Mouse (Mus musculus) hindbrain, embryonic 16.5 days (tissue): ENCODE data around the gene Pigm. TPM values are rescaled to one million over a fixed set of nuclear protein-coding genes. Genes with fewer than 3 reads are reported as not detected.

Experiments used
- ATAC-seq: fragments of 200-750 bp; cut with Nextera tagmentation; 2 replicates; pipeline ENCODE4 v1.8.0; 2017; ENCODE audit warnings: moderate TSS enrichment, moderate library complexity
- H3K27ac ChIP-seq: fragments of 300-500 bp; sonication (generic); 2 replicates; pipeline ENCODE4 v1.5.1; 2014; ENCODE audit warnings: low read depth, mild to moderate bottlenecking, control low read depth, low read length, moderate library complexity
- H3K27me3 ChIP-seq: fragments of 300-500 bp; sonication (generic); replicated peaks from 2 replicates; pipeline ENCODE4 v1.6.1; 2014; ENCODE audit warnings: low read length; ENCODE audit not compliant: control insufficient read depth, insufficient read depth
- H3K36me3 ChIP-seq: fragments of 300-500 bp; sonication (generic); 2 replicates; pipeline ENCODE4 v1.6.1; 2014; ENCODE audit warnings: mild to moderate bottlenecking, low read length, moderate library complexity, mixed read lengths; ENCODE audit not compliant: control insufficient read depth, insufficient read depth
- H3K4me1 ChIP-seq: fragments of 300-500 bp; sonication (generic); 2 replicates; pipeline ENCODE4 v1.6.1; 2014; ENCODE audit warnings: low read depth, low read length; ENCODE audit not compliant: control insufficient read depth, insufficient read depth
- H3K4me2 ChIP-seq: fragments of 300-500 bp; sonication (generic); 2 replicates; pipeline ENCODE4 v1.6.1; 2014; ENCODE audit warnings: mild to moderate bottlenecking, low read length, control low read depth, moderate library complexity
- H3K4me3 ChIP-seq: fragments of 300-500 bp; sonication (generic); 2 replicates; pipeline ENCODE4 v1.5.1; 2014; ENCODE audit warnings: mild to moderate bottlenecking, low read length, control low read depth, moderate library complexity
- H3K9ac ChIP-seq: fragments of 300-500 bp; sonication (generic); 2 replicates; pipeline ENCODE4 v1.6.1; 2014; ENCODE audit warnings: low read depth, mild to moderate bottlenecking, control low read depth, low read length, moderate library complexity
- H3K9me3 ChIP-seq: fragments of 300-500 bp; sonication (generic); 2 replicates; pipeline ENCODE4 v1.6.1; 2014; ENCODE audit warnings: mild to moderate bottlenecking, low read length, moderate library complexity; ENCODE audit not compliant: control insufficient read depth
- WGBS: fragments of 180-500 bp; shearing (Covaris S2); extraction: QIAGEN DNeasy Blood & Tissue Kit; methylation state at CpG from one replicate; pipeline ENCODE4 v1.1.7; 2014; 5-methylcytosine and 5-hydroxymethylcytosine counted together
- polyA plus RNA-seq: library from polyadenylated mRNA; unstranded; fragments of >200 nt; fragmentation: Nextera tagmentation; extraction: Ambion mirVana; gene quantifications from 2 replicates; pipeline ENCODE4 v1.2.1, GENCODE M21; 2015

The Pigm gene
- polyA plus RNA-seq, 1 experiment from 2014 or later, result 3.1 TPM

- Histone ChIP-seq H3K36me3 (no peaks in the 10 kb centered on the region), H3K4me2 (peak overlapping the region; percentile 29), H3K27me3 (no peaks in the 10 kb centered on the region), H3K4me3 (no peak overlapping the region), H3K4me1 (no peaks in the 10 kb centered on the region), H3K27ac (no peak overlapping the region), H3K9ac (no peak overlapping the region), H3K9me3 (no peaks in the 10 kb centered on the region)
- peak; percentile 51 for ATAC-seq
- 30% methylated on average over 23 of the region's 23 CpGs for WGBS
These were observed 7.5 kb upstream of the Pigm start for GRCm38 (mm10) chr1:172368768-172369418.

- ATAC-seq, result no peak
- 2% methylated on average over 62 of the region's 62 CpGs for WGBS
- peak overlapping the region; percentile 98 for H3K4me2 ChIP-seq
- no peaks in the 10 kb centered on the region for H3K27me3 ChIP-seq
- peak overlapping the region; percentile 4 for H3K27ac ChIP-seq
- peaks cover 2% of the 10 kb centered on the region; the same call in 1 of the 2 replicates for H3K36me3 ChIP-seq
- H3K9ac ChIP-seq, result peak overlapping the region; percentile 62
- H3K4me3 ChIP-seq, result peak overlapping the region; percentile 51
- H3K4me1 ChIP-seq, result peaks cover 23% of the 10 kb centered on the region
- H3K9me3 ChIP-seq, result no peaks in the 10 kb centered on the region
These were observed 562 bp downstream of the Pigm start for GRCm38 (mm10) chr1:172376758-172377458.

GRCm38 (mm10) chr1:172380066-172380465, 3.7 kb downstream of the Pigm start:
- Histone ChIP-seq H3K36me3 (peaks cover 2% of the 10 kb centered on the region; the same call in 1 of the 2 replicates), H3K4me1 (peaks cover 23% of the 10 kb centered on the region), H3K4me3 (no peak overlapping the region), H3K9me3 (no peaks in the 10 kb centered on the region), H3K27me3 (no peaks in the 10 kb centered on the region), H3K27ac (no peak overlapping the region), H3K4me2 (no peak overlapping the region), H3K9ac (no peak overlapping the region)
- 66% methylated on average over 10 of the region's 10 CpGs for WGBS
- no peak for ATAC-seq

GRCm38 (mm10) chr1:172382090-172382489, 5.7 kb downstream of the Pigm start:
- H3K36me3 ChIP-seq, result peaks cover 2% of the 10 kb centered on the region; the same call in 1 of the 2 replicates
- no peak overlapping the region for H3K9ac ChIP-seq
- H3K4me2 ChIP-seq, result no peak overlapping the region
- no peak for ATAC-seq
- H3K4me1 ChIP-seq, result peaks cover 19% of the 10 kb centered on the region
- H3K4me3 ChIP-seq, result no peak overlapping the region
- H3K9me3 ChIP-seq, result no peaks in the 10 kb centered on the region
- no peaks in the 10 kb centered on the region for H3K27me3 ChIP-seq
- 97% methylated on average over 1 of the region's 1 CpGs for WGBS
- no peak overlapping the region for H3K27ac ChIP-seq

GRCm38 (mm10) chr1:172387246-172387645, 10.9 kb downstream of the Pigm start:
- no peaks in the 10 kb centered on the region for H3K27me3 ChIP-seq
- no peaks in the 10 kb centered on the region for H3K9me3 ChIP-seq
- no peak overlapping the region for H3K9ac ChIP-seq
- H3K36me3 ChIP-seq, result no peaks in the 10 kb centered on the region
- no peak for ATAC-seq
- H3K4me1 ChIP-seq, result peaks cover 6% of the 10 kb centered on the region
- no peak overlapping the region for H3K4me2 ChIP-seq
- no peak overlapping the region for H3K4me3 ChIP-seq
- 65% methylated on average over 5 of the region's 5 CpGs for WGBS
- H3K27ac ChIP-seq, result no peak overlapping the region

- no peaks in the 10 kb centered on the region for H3K9me3 ChIP-seq
- peaks cover 8% of the 10 kb centered on the region for H3K4me1 ChIP-seq
- H3K36me3 ChIP-seq, result no peaks in the 10 kb centered on the region
- WGBS, result 63% methylated on average over 1 of the region's 1 CpGs
- no peak for ATAC-seq
- no peak overlapping the region for H3K9ac ChIP-seq
- H3K27me3 ChIP-seq, result no peaks in the 10 kb centered on the region
- no peak overlapping the region for H3K4me2 ChIP-seq
- no peak overlapping the region for H3K4me3 ChIP-seq
- H3K27ac ChIP-seq, result no peak overlapping the region
These were observed 14.4 kb downstream of the Pigm start for GRCm38 (mm10) chr1:172390769-172391168.

- peaks cover 8% of the 10 kb centered on the region for H3K4me1 ChIP-seq
- H3K9me3 ChIP-seq, result no peaks in the 10 kb centered on the region
- H3K4me3 ChIP-seq, result no peak overlapping the region; the same call in 1 of the 2 replicates
- H3K9ac ChIP-seq, result peak overlapping the region; percentile 51
- no peaks in the 10 kb centered on the region for H3K36me3 ChIP-seq
- ATAC-seq, result peak; percentile 61
- H3K4me2 ChIP-seq, result peak overlapping the region; percentile 48
- no peak overlapping the region for H3K27ac ChIP-seq
- no peaks in the 10 kb centered on the region for H3K27me3 ChIP-seq
- 15% methylated on average over 20 of the region's 20 CpGs for WGBS
These were observed 15.6 kb downstream of the Pigm start for GRCm38 (mm10) chr1:172391807-172392581.

- peaks cover 8% of the 10 kb centered on the region for H3K4me1 ChIP-seq
- no peak overlapping the region for H3K27ac ChIP-seq
- H3K9ac ChIP-seq, result no peak overlapping the region
- H3K9me3 ChIP-seq, result no peaks in the 10 kb centered on the region
- no peaks in the 10 kb centered on the region for H3K36me3 ChIP-seq
- H3K27me3 ChIP-seq, result no peaks in the 10 kb centered on the region
- no peak overlapping the region; the same call in 1 of the 2 replicates for H3K4me2 ChIP-seq
- peak; percentile 40; the same call in 1 of the 2 replicates for ATAC-seq
- H3K4me3 ChIP-seq, result no peak overlapping the region
- 87% methylated on average over 2 of the region's 2 CpGs for WGBS
These were observed 16.4 kb downstream of the Pigm start for GRCm38 (mm10) chr1:172392643-172393170.

GRCm38 (mm10) chr1:172393739-172394138, 17.4 kb downstream of the Pigm start:
- no peak overlapping the region for H3K4me2 ChIP-seq
- no peak for ATAC-seq
- WGBS, result 61% methylated on average over 8 of the region's 8 CpGs
- no peak overlapping the region for H3K27ac ChIP-seq
- H3K9me3 ChIP-seq, result no peaks in the 10 kb centered on the region
- no peak overlapping the region for H3K4me3 ChIP-seq
- no peaks in the 10 kb centered on the region for H3K36me3 ChIP-seq
- peaks cover 8% of the 10 kb centered on the region for H3K4me1 ChIP-seq
- no peaks in the 10 kb centered on the region for H3K27me3 ChIP-seq
- no peak overlapping the region for H3K9ac ChIP-seq
